Mouse (Mus musculus): ENCODE data around the gene Disp2. TPM values are rescaled to one million over a fixed set of nuclear protein-coding genes. Genes with fewer than 3 reads are reported as not detected.

The Disp2 gene
- polyA plus RNA-seq, 1 experiment from 2014 or later, result not detected

GRCm38 (mm10) chr2:118824396-118824795 is 44.9 kb downstream of the Disp2 start:
- WGBS (ENCODE audit: missing documents), result 98% methylated on average over 4 of the region's 4 CpGs
- H3K79me2 ChIP-seq (ENCODE audit: inconsistent target), result no peaks in the 10 kb centered on the region
- no peak overlapping the region for H3K4me3 ChIP-seq (ENCODE audit: inconsistent target)
- peaks cover 6% of the 10 kb centered on the region; the same call in 1 of the 2 replicates for H3K36me3 ChIP-seq (ENCODE audit: inconsistent target)
- H3K27ac ChIP-seq, result no peak overlapping the region

GRCm38 (mm10) chr2:118829096-118829495 is 49.6 kb downstream of the Disp2 start:
- 89% methylated on average over 5 of the region's 5 CpGs for WGBS (ENCODE audit: missing documents)
- no peak overlapping the region for H3K27ac ChIP-seq
- H3K4me3 ChIP-seq (ENCODE audit: inconsistent target), result no peak overlapping the region
- H3K79me2 ChIP-seq (ENCODE audit: inconsistent target), result no peaks in the 10 kb centered on the region
- no peaks in the 10 kb centered on the region for H3K36me3 ChIP-seq (ENCODE audit: inconsistent target)

- 88% methylated on average over 6 of the region's 6 CpGs for WGBS (ENCODE audit: missing documents)
- Histone ChIP-seq H3K79me2 (ENCODE audit: inconsistent target) (no peaks in the 10 kb centered on the region), H3K27ac (no peak overlapping the region), H3K36me3 (ENCODE audit: inconsistent target) (no peaks in the 10 kb centered on the region), H3K4me3 (ENCODE audit: inconsistent target) (no peak overlapping the region)
Observed at GRCm38 (mm10) chr2:118834061-118834460, 54.5 kb downstream of the Disp2 start.

GRCm38 (mm10) chr2:118835115-118835514 is 55.6 kb downstream of the Disp2 start:
- Histone ChIP-seq H3K4me3 (ENCODE audit: inconsistent target) (no peak overlapping the region), H3K27ac (no peak overlapping the region), H3K36me3 (ENCODE audit: inconsistent target) (no peaks in the 10 kb centered on the region), H3K79me2 (ENCODE audit: inconsistent target) (no peaks in the 10 kb centered on the region)
- 97% methylated on average over 6 of the region's 6 CpGs for WGBS (ENCODE audit: missing documents)

DNA sequence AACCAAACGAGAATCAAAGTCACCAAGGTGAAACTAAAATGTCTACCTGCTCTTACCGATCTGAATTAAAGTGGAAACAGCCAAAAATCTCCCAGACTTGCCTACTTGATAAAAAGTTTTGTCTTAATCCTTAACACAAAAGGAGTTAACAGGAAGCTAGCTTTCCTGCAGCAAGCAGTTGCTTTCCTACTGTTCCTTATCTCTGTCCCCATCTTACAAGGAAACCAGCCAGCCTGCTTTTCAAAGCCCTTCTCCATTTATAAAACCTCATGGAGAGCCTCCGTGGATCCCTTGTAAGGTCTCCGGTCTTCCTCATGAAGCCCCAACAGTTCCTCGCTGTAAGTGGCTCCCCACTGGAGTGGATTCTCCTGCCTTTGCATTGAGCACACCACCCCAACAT is 58.8 kb downstream of the Disp2 start:
- Histone ChIP-seq H3K27ac (no peak overlapping the region), H3K4me3 (ENCODE audit: inconsistent target) (no peak overlapping the region), H3K36me3 (ENCODE audit: inconsistent target) (no peaks in the 10 kb centered on the region), H3K79me2 (ENCODE audit: inconsistent target) (no peaks in the 10 kb centered on the region)
- WGBS (ENCODE audit: missing documents), result 31% methylated on average over 5 of the region's 5 CpGs

- 93% methylated on average over 3 of the region's 5 CpGs for WGBS (ENCODE audit: missing documents)
- H3K79me2 ChIP-seq (ENCODE audit: inconsistent target), result no peaks in the 10 kb centered on the region
- no peaks in the 10 kb centered on the region for H3K36me3 ChIP-seq (ENCODE audit: inconsistent target)
- H3K4me3 ChIP-seq (ENCODE audit: inconsistent target), result no peak overlapping the region
- no peak overlapping the region for H3K27ac ChIP-seq
Observed at GRCm38 (mm10) chr2:118841186-118841585, 61.7 kb downstream of the Disp2 start.

DNA sequence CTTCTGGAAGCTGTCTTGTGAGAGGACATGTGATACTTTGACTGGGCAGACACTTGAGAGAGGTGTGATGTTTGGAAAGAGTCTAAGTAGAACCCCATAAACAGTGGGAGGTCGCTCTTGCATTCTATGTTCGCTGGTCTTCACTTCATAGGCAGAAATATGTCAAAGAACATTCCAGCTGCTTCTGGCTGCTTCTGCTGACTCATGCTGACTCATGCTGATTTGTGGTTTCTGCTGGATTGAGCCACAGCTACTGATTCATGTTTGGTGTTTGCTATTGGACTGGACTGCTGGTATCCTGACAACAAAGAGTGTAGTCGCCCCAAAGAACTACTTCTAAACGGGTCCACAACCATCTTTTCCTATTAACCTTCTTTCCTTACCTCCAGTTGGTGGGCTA is 62.3 kb downstream of the Disp2 start:
- 42% methylated on average over 4 of the region's 4 CpGs for WGBS (ENCODE audit: missing documents)
- H3K27ac ChIP-seq, result no peak overlapping the region
- no peaks in the 10 kb centered on the region for H3K79me2 ChIP-seq (ENCODE audit: inconsistent target)
- no peak overlapping the region for H3K4me3 ChIP-seq (ENCODE audit: inconsistent target)
- H3K36me3 ChIP-seq (ENCODE audit: inconsistent target), result no peaks in the 10 kb centered on the region

GRCm38 (mm10) chr2:118844427-118844826 is 64.9 kb downstream of the Disp2 start:
- H3K79me2 ChIP-seq (ENCODE audit: inconsistent target), result no peaks in the 10 kb centered on the region
- H3K27ac ChIP-seq, result no peak overlapping the region
- H3K36me3 ChIP-seq (ENCODE audit: inconsistent target), result no peaks in the 10 kb centered on the region
- WGBS (ENCODE audit: missing documents), result 92% methylated on average over 3 of the region's 3 CpGs
- H3K4me3 ChIP-seq (ENCODE audit: inconsistent target), result no peak overlapping the region

DNA sequence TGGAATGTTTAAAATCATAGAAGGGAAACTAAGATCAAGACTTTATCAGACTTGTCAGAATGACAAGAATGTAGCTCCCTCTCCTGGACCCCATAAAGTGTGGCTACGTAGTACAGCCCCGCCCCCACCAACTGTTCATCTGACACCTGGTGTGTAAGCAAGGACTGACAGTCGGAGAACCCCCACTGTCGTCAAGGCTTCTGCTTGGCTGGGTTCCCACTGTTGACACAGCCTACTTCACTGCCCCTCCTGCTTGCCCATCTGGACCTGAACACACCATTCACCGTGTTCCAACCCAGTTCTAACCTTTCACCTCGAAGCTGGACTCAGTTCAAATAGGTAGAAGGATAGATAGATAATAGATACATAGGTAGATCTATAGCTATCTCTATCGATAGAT is 66.7 kb downstream of the Disp2 start:
- Histone ChIP-seq H3K4me3 (ENCODE audit: inconsistent target) (no peak overlapping the region), H3K27ac (no peak overlapping the region), H3K36me3 (ENCODE audit: inconsistent target) (no peaks in the 10 kb centered on the region), H3K79me2 (ENCODE audit: inconsistent target) (no peaks in the 10 kb centered on the region)
- 65% methylated on average over 7 of the region's 7 CpGs for WGBS (ENCODE audit: missing documents)

GRCm38 (mm10) chr2:118851756-118852155 is 72.2 kb downstream of the Disp2 start:
- no peaks in the 10 kb centered on the region for H3K79me2 ChIP-seq (ENCODE audit: inconsistent target)
- WGBS (ENCODE audit: missing documents), result 88% methylated on average over 3 of the region's 3 CpGs
- H3K36me3 ChIP-seq (ENCODE audit: inconsistent target), result no peaks in the 10 kb centered on the region
- H3K27ac ChIP-seq, result no peak overlapping the region
- H3K4me3 ChIP-seq (ENCODE audit: inconsistent target), result no peak overlapping the region

Other genes starting within 250 kb of the Disp2 start
- gene Bmf, start 230.0 kb upstream of the Disp2 start, polyA plus RNA-seq (2018), result 1.3 to 13.0 TPM (median 5.3 TPM) in 3 replicates
- 2.2 to 9.4 TPM (median 7.8 TPM) in 3 replicates for gene Bub1b, start 181.5 kb upstream of the Disp2 start, polyA plus RNA-seq (2018)
- gene Pak6, start 116.4 kb upstream of the Disp2 start, polyA plus RNA-seq (2018), result not detected in 3 replicates
- not detected in 3 replicates for gene Ankrd63, start 75.8 kb upstream of the Disp2 start, polyA plus RNA-seq (2018)
- 9.8 to 23.1 TPM (median 22.2 TPM) in 3 replicates for gene Plcb2, start 51.3 kb upstream of the Disp2 start, polyA plus RNA-seq (2018)
- gene Inafm2, start 34.0 kb upstream of the Disp2 start, polyA plus RNA-seq (2018), result 5.4 to 9.2 TPM (median 8.2 TPM) in 3 replicates
- gene Ccdc9b, start 17.1 kb upstream of the Disp2 start, polyA plus RNA-seq (2018), result 0.11 to 0.33 TPM (median 0.20 TPM) in 3 replicates
- not detected in 3 replicates for gene Phgr1, start 7.0 kb upstream of the Disp2 start, polyA plus RNA-seq (2018)
- 1.0 to 14.5 TPM (median 7.1 TPM) in 3 replicates for gene Knstrn, start 34.3 kb downstream of the Disp2 start, polyA plus RNA-seq (2018)
- 20.1 to 26.7 TPM (median 23.1 TPM) in 3 replicates for gene Ivd, start 82.2 kb downstream of the Disp2 start, polyA plus RNA-seq (2018)
- 20.7 to 31.5 TPM (median 27.2 TPM) in 3 replicates for gene Bahd1, start 120.7 kb downstream of the Disp2 start, polyA plus RNA-seq (2018)
- 17.8 to 32.1 TPM (median 29.0 TPM) in 3 replicates for gene Chst14, start 146.8 kb downstream of the Disp2 start, polyA plus RNA-seq (2018)
- 22.4 to 25.3 TPM (median 25.0 TPM) in 3 replicates for gene Ccdc32, start 249.7 kb downstream of the Disp2 start, polyA plus RNA-seq (2018)

All from macrophage (primary cell).